ENCODE assay signal across 19 mouse cellular contexts in genomic region chr5:147134341-147135088, GRCm38 (mm10). TPM values are rescaled to one million over a fixed set of nuclear protein-coding genes. Genes with fewer than 3 reads are reported as not detected.
DNase-seq lines count a peak whose midpoint lies in the region; ATAC-seq and TF ChIP-seq lines count a peak whose summit lies in the region.
"Had no signal": no experiment of that assay in that cellular context is flagged by ENCODE, and none has a peak within 500 bp of the region (broad histone marks: within the 10 kb centered on the region; RNA-seq: fewer than 3 reads in every experiment).

No protein-coding gene starts in this region.

- H3K36me3 ChIP-seq in hindbrain, embryonic 10.5 days: no peaks in the 10 kb centered on the region
- no peaks in the 10 kb centered on the region for H3K36me3 ChIP-seq in hindbrain, embryonic 14.5 days (replicated peaks; ENCODE audit: control insufficient read depth, insufficient read depth)
- H3K36me3 ChIP-seq in limb, embryonic 12.5 days: no peaks in the 10 kb centered on the region
- no peaks in the 10 kb centered on the region for H3K36me3 ChIP-seq in liver, embryonic 11.5 days (ENCODE audit: control insufficient read depth, insufficient read depth, low read length)
- H3K36me3 ChIP-seq: limb, embryonic 15.5 days; lung, embryonic 15.5 days had no signal

- POLR2A ChIA-PET in Patski (lab: Charles Lee): interaction anchor here (0.7 kb wide), 2 partner anchors 130 to 169 kb away, joined by 3 read pairs; no protein-coding TSS in a partner anchor

- peak overlapping the region; percentile 78; the same call in 1 of the 2 replicates for H3K27ac ChIP-seq in hindbrain, embryonic 10.5 days
- no peak overlapping the region for H3K27ac ChIP-seq in hindbrain, embryonic 14.5 days
- no peak overlapping the region for H3K27ac ChIP-seq in limb, embryonic 12.5 days
- no peak overlapping the region for H3K27ac ChIP-seq in liver, embryonic 11.5 days (ENCODE audit: low read depth, low read length)
- H3K27ac ChIP-seq: gastrocnemius, adult 2 months; limb, embryonic 15.5 days; lung, embryonic 15.5 days had no signal

- no peak; the same call in 1 of the 2 replicates for ATAC-seq in hindbrain, embryonic 14.5 days (ENCODE audit: low FRiP score)
- ATAC-seq in Patski: no peak
- ATAC-seq in limb, embryonic 12.5 days (ENCODE audit: insufficient number of reproducible peaks, insufficient read depth, low FRiP score, low TSS enrichment, low read depth): no peak
- no peak for ATAC-seq in liver, embryonic 11.5 days (replicated peaks; ENCODE audit: low FRiP score)
- ATAC-seq: CD4-positive, CD25-positive, alpha-beta regulatory T cell, adult 4 months had no signal

- no peak overlapping the region for H3K4me3 ChIP-seq in hindbrain, embryonic 10.5 days
- H3K4me3 ChIP-seq in hindbrain, embryonic 14.5 days (replicated peaks; ENCODE audit: low read length): no peak overlapping the region
- H3K4me3 ChIP-seq in limb, embryonic 12.5 days (replicated peaks): no peak overlapping the region
- H3K4me3 ChIP-seq in liver, embryonic 11.5 days (ENCODE audit: low read depth, low read length): no peak overlapping the region
- H3K4me3 ChIP-seq: erythroblast, embryonic 14.5 days; megakaryocyte, embryonic 14.5 days had no signal

- CTCF ChIA-PET in Patski (lab: Charles Lee): interaction anchor here (1.3 kb wide), 1 partner anchor 19 kb away, joined by 3 read pairs; no protein-coding TSS in a partner anchor

- in situ Hi-C loops in Patski (cut with MboI; ENCODE audit: low pct_unique_long_range_greater_than_20kb): no loop called here

- DNase-seq in hindbrain, embryonic 10.5 days (ENCODE audit: low spot score): peak; percentile 67
- DNase-seq in hindbrain, embryonic 14.5 days (ENCODE audit: low spot score): no peak
- DNase-seq in Patski (ENCODE audit: low read depth, low spot score) (no peak), MN1 (ENCODE audit: low spot score) (no peak)
- DNase-seq in embryo, embryonic 10.5 days (ENCODE audit: low spot score): peak; percentile 71
- no peak for DNase-seq in liver, embryonic 11.5 days (ENCODE audit: low spot score)
- DNase-seq in adrenal gland, adult (ENCODE audit: inconsistent age in 2 of 2, low spot score in 1 of 2): no peak
- DNase-seq: cerebellum, postnatal 36 days; gastrocnemius, adult 2 months; layer of hippocampus, postnatal 36 days; right cerebral cortex, postnatal 4 days; thymus, postnatal 36 days had no signal

- H3K4me2 ChIP-seq in hindbrain, embryonic 14.5 days (replicated peaks): no peak overlapping the region
- H3K4me2 ChIP-seq in limb, embryonic 12.5 days: peak overlapping the region; percentile 62; the same call in 1 of the 2 replicates
- H3K4me2 ChIP-seq in liver, embryonic 11.5 days: no peak overlapping the region

- peaks cover 3% of the 10 kb centered on the region; the same call in 1 of the 2 replicates for H3K9me3 ChIP-seq in hindbrain, embryonic 10.5 days
- no peaks in the 10 kb centered on the region for H3K9me3 ChIP-seq in hindbrain, embryonic 14.5 days (ENCODE audit: control insufficient read depth, low read length)
- no peaks in the 10 kb centered on the region for H3K9me3 ChIP-seq in limb, embryonic 12.5 days
- 0 out of 2 replicates have a peak, but pooled peaks cover 2% of the 10 kb centered on the region for H3K9me3 ChIP-seq in liver, embryonic 11.5 days (ENCODE audit: control insufficient read depth, low read length)
- H3K9me3 ChIP-seq: limb, embryonic 15.5 days; lung, embryonic 15.5 days had no signal

- peaks cover 35% of the 10 kb centered on the region for H3K4me1 ChIP-seq in hindbrain, embryonic 10.5 days (replicated peaks)
- 0 out of 2 replicates have a peak, but pooled peaks cover 4% of the 10 kb centered on the region for H3K4me1 ChIP-seq in hindbrain, embryonic 14.5 days (replicated peaks; ENCODE audit: control insufficient read depth, insufficient read depth, low read length)
- H3K4me1 ChIP-seq in limb, embryonic 12.5 days (replicated peaks): peaks cover 11% of the 10 kb centered on the region; the same call in 1 of the 2 replicates
- no peaks in the 10 kb centered on the region for H3K4me1 ChIP-seq in liver, embryonic 11.5 days (replicated peaks; ENCODE audit: control insufficient read depth, insufficient read depth, low read length)
- H3K4me1 ChIP-seq: megakaryocyte, embryonic 14.5 days had no signal

- H3K9ac ChIP-seq in hindbrain, embryonic 14.5 days: no peak overlapping the region
- no peak overlapping the region for H3K9ac ChIP-seq in limb, embryonic 12.5 days (replicated peaks)
- H3K9ac ChIP-seq in liver, embryonic 11.5 days (ENCODE audit: low read depth, low read length): no peak overlapping the region
- H3K9ac ChIP-seq: limb, embryonic 15.5 days; lung, embryonic 15.5 days had no signal

- WGBS in hindbrain, embryonic 10.5 days: 15% methylated on average over 8 of the region's 8 CpGs
- 5% methylated on average over 8 of the region's 8 CpGs for WGBS in hindbrain, embryonic 14.5 days
- WGBS in limb, embryonic 12.5 days: 32% methylated on average over 8 of the region's 8 CpGs
- 58% methylated on average over 8 of the region's 8 CpGs for WGBS in liver, embryonic 11.5 days

- H3K27me3 ChIP-seq in hindbrain, embryonic 10.5 days (ENCODE audit: insufficient read depth, poor library complexity, severe bottlenecking): peaks cover 86% of the 10 kb centered on the region
- peaks cover 19% of the 10 kb centered on the region for H3K27me3 ChIP-seq in hindbrain, embryonic 14.5 days (ENCODE audit: control insufficient read depth, insufficient read depth, low read length)
- H3K27me3 ChIP-seq in Patski: no peaks in the 10 kb centered on the region
- H3K27me3 ChIP-seq in limb, embryonic 12.5 days: no peaks in the 10 kb centered on the region
- H3K27me3 ChIP-seq in liver, embryonic 11.5 days (replicated peaks; ENCODE audit: control insufficient read depth, insufficient read depth, low read length): 0 out of 2 replicates have a peak, but pooled peaks cover 2% of the 10 kb centered on the region
- H3K27me3 ChIP-seq: limb, embryonic 15.5 days had no signal

- TF ChIP-seq CTCF in Patski (IDR thresholded peaks at IDR 0.05): peak; percentile 11

RNA-seq across cellular contexts. Expression of gene Gsx1, which starts 54.0 kb away (rescaled TPM):
- 8.9 and 16.9 TPM in 2 replicates for polyA plus RNA-seq in hindbrain, embryonic 10.5 days (2016; fragmentation: Nextera tagmentation; extraction: Ambion mirVana)
- polyA plus RNA-seq in hindbrain, embryonic 14.5 days (2014; fragmentation: Nextera tagmentation; extraction: Ambion mirVana): 4.7 and 5.0 TPM in 2 replicates
- not detected for polyA plus RNA-seq in Patski (2021)
- not detected in 2 replicates for polyA plus RNA-seq in limb, embryonic 12.5 days (2016; fragmentation: Nextera tagmentation; extraction: Ambion mirVana)
- polyA plus RNA-seq in liver, embryonic 11.5 days (2014; fragmentation: Nextera tagmentation; extraction: Ambion mirVana): not detected in 2 replicates
- polyA plus RNA-seq: CD4-positive, CD25-positive, alpha-beta regulatory T cell, adult 4 months; erythroblast, embryonic 14.5 days; heart, embryonic 11.5 days; limb, embryonic 15.5 days; lung, embryonic 15.5 days had no signal

RNA-seq across cellular contexts. Expression of gene Polr1d, which starts 57.7 kb away (rescaled TPM):
- 124 and 127 TPM in 2 replicates for polyA plus RNA-seq in hindbrain, embryonic 10.5 days (2016; fragmentation: Nextera tagmentation; extraction: Ambion mirVana)
- 109 and 113 TPM in 2 replicates for polyA plus RNA-seq in hindbrain, embryonic 14.5 days (2014; fragmentation: Nextera tagmentation; extraction: Ambion mirVana)
- polyA plus RNA-seq in Patski (2021): 168 TPM
- 113 and 114 TPM in 2 replicates for polyA plus RNA-seq in limb, embryonic 12.5 days (2016; fragmentation: Nextera tagmentation; extraction: Ambion mirVana)
- 180 and 182 TPM in 2 replicates for polyA plus RNA-seq in liver, embryonic 11.5 days (2014; fragmentation: Nextera tagmentation; extraction: Ambion mirVana)

RNA-seq across cellular contexts. Expression of gene Lnx2, which starts 58.1 kb away (rescaled TPM):
- 8.2 and 8.4 TPM in 2 replicates for polyA plus RNA-seq in hindbrain, embryonic 10.5 days (2016; fragmentation: Nextera tagmentation; extraction: Ambion mirVana)
- polyA plus RNA-seq in hindbrain, embryonic 14.5 days (2014; fragmentation: Nextera tagmentation; extraction: Ambion mirVana): 5.0 and 5.6 TPM in 2 replicates
- polyA plus RNA-seq in Patski (2021): 15.4 TPM
- polyA plus RNA-seq in limb, embryonic 12.5 days (2016; fragmentation: Nextera tagmentation; extraction: Ambion mirVana): 10.0 and 11.0 TPM in 2 replicates
- 13.3 and 13.7 TPM in 2 replicates for polyA plus RNA-seq in liver, embryonic 11.5 days (2014; fragmentation: Nextera tagmentation; extraction: Ambion mirVana)

Comparison
In these comparisons a context has a peak if more than half of its experiments do, and no peak if none do; other contexts are left out.
1. DNase-seq: peak in hindbrain, embryonic 10.5 days (single experiment) and embryo, embryonic 10.5 days (single experiment); none in hindbrain, embryonic 14.5 days (single experiment), Patski (single experiment), liver, embryonic 11.5 days (single experiment), adrenal gland, adult (0 of 2) and MN1 (single experiment).